Mouse (Mus musculus): ENCODE measurements around the gene Trpv5. TPM values are rescaled to one million over a fixed set of nuclear protein-coding genes. Genes with fewer than 3 reads are reported as not detected.

Trpv5 gene
- polyA plus RNA-seq, 1 experiment from 2014 or later: not detected

GRCm38 (mm10) chr6:41684131-41684530, 3.6 kb upstream of the Trpv5 start, which contains the start of gene Llcfc1:
TSS of gene Llcfc1 (plus strand) at chr6:41684431.
- Histone ChIP-seq H3K27me3 (no peaks in the 10 kb centered on the region), H3K4me2 (no peak within 1 kb of the TSS), H3K4me3 (replicated peaks) (no peak within 1 kb of the TSS), H3K9me3 (replicated peaks) (no peaks in the 10 kb centered on the region), H3K9ac (no peak within 1 kb of the TSS), H3K4me1 (replicated peaks) (peaks cover 41% of the 10 kb centered on the region), H3K27ac (peak within 1 kb of the TSS; percentile 56), H3K36me3 (peaks cover 49% of the 10 kb centered on the region)
- ATAC-seq (ENCODE audit: low read depth) (0 out of 2 replicates have a peak, but pooled peaks have one; percentile 2), DNase-seq (no peak)
- 94% methylated on average over 2 of the region's 2 CpGs for WGBS (ENCODE audit: insufficient replicate concordance)

GRCm38 (mm10) chr6:41681656-41682055, 1.1 kb upstream of the Trpv5 start:
- Histone ChIP-seq H3K4me3 (replicated peaks) (no peak overlapping the region), H3K36me3 (peaks cover 26% of the 10 kb centered on the region), H3K27me3 (no peaks in the 10 kb centered on the region), H3K9me3 (replicated peaks) (no peaks in the 10 kb centered on the region), H3K27ac (no peak overlapping the region), H3K9ac (no peak overlapping the region), H3K4me1 (replicated peaks) (peaks cover 19% of the 10 kb centered on the region), H3K4me2 (no peak overlapping the region)
- DNase-seq: no peak
- no peak for ATAC-seq (ENCODE audit: low read depth)
- 75% methylated on average over 5 of the region's 5 CpGs for WGBS (ENCODE audit: insufficient replicate concordance)

- Histone ChIP-seq H3K4me1 (replicated peaks) (no peaks in the 10 kb centered on the region), H3K9me3 (replicated peaks) (no peaks in the 10 kb centered on the region), H3K4me3 (replicated peaks) (no peak overlapping the region), H3K9ac (no peak overlapping the region), H3K27ac (no peak overlapping the region), H3K4me2 (no peak overlapping the region), H3K36me3 (no peaks in the 10 kb centered on the region), H3K27me3 (no peaks in the 10 kb centered on the region)
- WGBS (ENCODE audit: insufficient replicate concordance): 30% methylated on average over 2 of the region's 2 CpGs
- ATAC-seq (ENCODE audit: low read depth) (no peak), DNase-seq (no peak)
Measured at GRCm38 (mm10) chr6:41676530-41676929, 4.0 kb downstream of the Trpv5 start.

- H3K27me3 ChIP-seq: no peaks in the 10 kb centered on the region
- no peak overlapping the region for H3K27ac ChIP-seq
- H3K9me3 ChIP-seq (replicated peaks): no peaks in the 10 kb centered on the region
- DNase-seq (no peak), ATAC-seq (ENCODE audit: low read depth) (no peak)
- no peak overlapping the region for H3K4me2 ChIP-seq
- H3K4me1 ChIP-seq (replicated peaks): no peaks in the 10 kb centered on the region
- no peak overlapping the region for H3K9ac ChIP-seq
- no peaks in the 10 kb centered on the region for H3K36me3 ChIP-seq
- WGBS (ENCODE audit: insufficient replicate concordance): 23% methylated on average over 2 of the region's 2 CpGs
- H3K4me3 ChIP-seq (replicated peaks): no peak overlapping the region
Measured at GRCm38 (mm10) chr6:41662320-41662719, 18.2 kb downstream of the Trpv5 start.

GRCm38 (mm10) chr6:41658487-41658886, 22.1 kb downstream of the Trpv5 start:
- H3K27me3 ChIP-seq: no peaks in the 10 kb centered on the region
- no peak overlapping the region for H3K4me3 ChIP-seq (replicated peaks)
- no peaks in the 10 kb centered on the region for H3K9me3 ChIP-seq (replicated peaks)
- ATAC-seq (ENCODE audit: low read depth): no peak
- 16% methylated on average over 1 of the region's 1 CpGs for WGBS (ENCODE audit: insufficient replicate concordance)
- no peaks in the 10 kb centered on the region for H3K36me3 ChIP-seq
- H3K4me1 ChIP-seq (replicated peaks): no peaks in the 10 kb centered on the region
- no peak overlapping the region for H3K4me2 ChIP-seq
- no peak overlapping the region for H3K9ac ChIP-seq
- no peak for DNase-seq
- H3K27ac ChIP-seq: no peak overlapping the region

- WGBS (ENCODE audit: insufficient replicate concordance): 20% methylated on average over 8 of the region's 8 CpGs
- Histone ChIP-seq H3K27ac (no peak overlapping the region), H3K4me2 (no peak overlapping the region), H3K9ac (no peak overlapping the region), H3K4me1 (replicated peaks) (no peaks in the 10 kb centered on the region), H3K9me3 (replicated peaks) (no peaks in the 10 kb centered on the region), H3K4me3 (replicated peaks) (no peak overlapping the region), H3K27me3 (no peaks in the 10 kb centered on the region), H3K36me3 (no peaks in the 10 kb centered on the region)
- DNase-seq (no peak), ATAC-seq (ENCODE audit: low read depth) (no peak)
Measured at GRCm38 (mm10) chr6:41654648-41655047, 25.9 kb downstream of the Trpv5 start.

GRCm38 (mm10) chr6:41653173-41653572, 27.4 kb downstream of the Trpv5 start:
- Histone ChIP-seq H3K27me3 (no peaks in the 10 kb centered on the region), H3K36me3 (no peaks in the 10 kb centered on the region), H3K9ac (no peak overlapping the region), H3K4me3 (replicated peaks) (no peak overlapping the region), H3K4me2 (no peak overlapping the region), H3K9me3 (replicated peaks) (no peaks in the 10 kb centered on the region), H3K27ac (no peak overlapping the region), H3K4me1 (replicated peaks) (no peaks in the 10 kb centered on the region)
- no peak for DNase-seq
- no peak for ATAC-seq (ENCODE audit: low read depth)
- 45% methylated on average over 5 of the region's 5 CpGs for WGBS (ENCODE audit: insufficient replicate concordance)

- no peaks in the 10 kb centered on the region for H3K27me3 ChIP-seq
- DNase-seq (no peak), ATAC-seq (ENCODE audit: low read depth) (no peak)
- H3K4me3 ChIP-seq (replicated peaks): no peak overlapping the region
- no peak overlapping the region for H3K4me2 ChIP-seq
- H3K9ac ChIP-seq: no peak overlapping the region
- H3K36me3 ChIP-seq: no peaks in the 10 kb centered on the region
- no peaks in the 10 kb centered on the region for H3K4me1 ChIP-seq (replicated peaks)
- no peaks in the 10 kb centered on the region for H3K9me3 ChIP-seq (replicated peaks)
- no peak overlapping the region for H3K27ac ChIP-seq
Measured at GRCm38 (mm10) chr6:41646672-41647071, 33.9 kb downstream of the Trpv5 start.

- no peak for DNase-seq
Measured at GRCm38 (mm10) chr6:41646220-41646619, 34.3 kb downstream of the Trpv5 start.

GRCm38 (mm10) chr6:41643227-41643626, 37.3 kb downstream of the Trpv5 start:
- no peaks in the 10 kb centered on the region for H3K27me3 ChIP-seq
- no peak overlapping the region for H3K4me3 ChIP-seq (replicated peaks)
- no peak for DNase-seq
- H3K4me2 ChIP-seq: no peak overlapping the region
- 74% methylated on average over 3 of the region's 3 CpGs for WGBS (ENCODE audit: insufficient replicate concordance)
- H3K27ac ChIP-seq: no peak overlapping the region
- no peaks in the 10 kb centered on the region for H3K9me3 ChIP-seq (replicated peaks)
- no peaks in the 10 kb centered on the region; the same call in 1 of the 2 replicates for H3K4me1 ChIP-seq (replicated peaks)
- no peak overlapping the region for H3K9ac ChIP-seq
- no peaks in the 10 kb centered on the region for H3K36me3 ChIP-seq
- peak; percentile 51; the same call in 1 of the 2 replicates for ATAC-seq (ENCODE audit: low read depth)

More at GRCm38 (mm10) chr6:41646220-41646619, 34.3 kb downstream of the Trpv5 start:
- no peaks in the 10 kb centered on the region; the same call in 1 of the 2 replicates for H3K4me1 ChIP-seq (replicated peaks)
- H3K9me3 ChIP-seq (replicated peaks): no peaks in the 10 kb centered on the region
- no peak overlapping the region for H3K9ac ChIP-seq
- H3K36me3 ChIP-seq: no peaks in the 10 kb centered on the region
- H3K27ac ChIP-seq: no peak overlapping the region
- H3K4me2 ChIP-seq: no peak overlapping the region
- ATAC-seq (ENCODE audit: low read depth): no peak
- no peaks in the 10 kb centered on the region for H3K27me3 ChIP-seq
- 63% methylated on average over 3 of the region's 3 CpGs for WGBS (ENCODE audit: insufficient replicate concordance)
- no peak overlapping the region for H3K4me3 ChIP-seq (replicated peaks)

- H3K9me3 ChIP-seq (replicated peaks): no peaks in the 10 kb centered on the region
- no peaks in the 10 kb centered on the region for H3K27me3 ChIP-seq
- H3K36me3 ChIP-seq: no peaks in the 10 kb centered on the region
- DNase-seq (no peak), ATAC-seq (ENCODE audit: low read depth) (no peak)
- 68% methylated on average over 4 of the region's 4 CpGs for whole genome bisulfite sequencing (ENCODE audit: insufficient replicate concordance)
- no peaks in the 10 kb centered on the region; the same call in 1 of the 2 replicates for H3K4me1 ChIP-seq (replicated peaks)
- H3K4me3 ChIP-seq (replicated peaks): no peak overlapping the region
- H3K27ac ChIP-seq: no peak overlapping the region
- H3K4me2 ChIP-seq: no peak overlapping the region
- no peak overlapping the region for H3K9ac ChIP-seq
Measured at GRCm38 (mm10) chr6:41642765-41643164, 37.8 kb downstream of the Trpv5 start.

- DNase-seq (no peak), ATAC-seq (ENCODE audit: low read depth) (no peak)
- Histone ChIP-seq H3K36me3 (no peaks in the 10 kb centered on the region), H3K27me3 (no peaks in the 10 kb centered on the region), H3K4me3 (replicated peaks) (no peak overlapping the region), H3K4me1 (replicated peaks) (no peaks in the 10 kb centered on the region; the same call in 1 of the 2 replicates), H3K9ac (no peak overlapping the region), H3K4me2 (no peak overlapping the region), H3K9me3 (replicated peaks) (no peaks in the 10 kb centered on the region), H3K27ac (no peak overlapping the region)
- 49% methylated on average over 6 of the region's 6 CpGs for WGBS (ENCODE audit: insufficient replicate concordance)
Measured at GRCm38 (mm10) chr6:41641173-41641866, 39.2 kb downstream of the Trpv5 start.
